Mouse (Mus musculus) hindbrain, embryonic 14.5 days (tissue): ENCODE results near the gene Gnb3. TPM values are rescaled to one million over a fixed set of nuclear protein-coding genes. Genes with fewer than 3 reads are reported as not detected.

Source experiments
- ATAC-seq: fragments of 200-750 bp; cut with Nextera tagmentation; 2 replicates; pipeline ENCODE4 v1.8.0; 2017; ENCODE audit warnings: moderate number of reproducible peaks, mild to moderate bottlenecking, moderate TSS enrichment, moderate library complexity; ENCODE audit not compliant: low FRiP score
- DNase-seq: peaks from one replicate; pipeline ENCODE4 v3.0.0-alpha.2; 2015; ENCODE audit warnings: low spot score
- H3K27ac ChIP-seq: fragments of 300-500 bp; sonication (generic); 2 replicates; pipeline ENCODE4 v1.5.1; 2014; ENCODE audit warnings: mild to moderate bottlenecking, moderate library complexity
- H3K27me3 ChIP-seq: fragments of 300-500 bp; sonication (generic); 2 replicates; pipeline ENCODE4 v1.6.1; 2014; ENCODE audit warnings: mild to moderate bottlenecking, low read length, mixed read lengths; ENCODE audit not compliant: control insufficient read depth, insufficient read depth
- H3K36me3 ChIP-seq: fragments of 300-500 bp; sonication (generic); replicated peaks from 2 replicates; pipeline ENCODE4 v1.6.1; 2014; ENCODE audit not compliant: control insufficient read depth, insufficient read depth
- H3K4me1 ChIP-seq: fragments of 300-500 bp; sonication (generic); replicated peaks from 2 replicates; pipeline ENCODE4 v1.6.1; 2014; ENCODE audit warnings: antibody characterized with exemption, low read length, mixed read lengths; ENCODE audit not compliant: control insufficient read depth, insufficient read depth
- H3K4me2 ChIP-seq: fragments of 300-500 bp; sonication (generic); replicated peaks from 2 replicates; pipeline ENCODE4 v1.6.1; 2014; ENCODE audit warnings: mild to moderate bottlenecking, moderate library complexity
- H3K4me3 ChIP-seq: fragments of 300-500 bp; sonication (generic); replicated peaks from 2 replicates; pipeline ENCODE4 v1.5.1; 2014; ENCODE audit warnings: mild to moderate bottlenecking, low read length
- H3K9ac ChIP-seq: fragments of 300-500 bp; sonication (generic); 2 replicates; pipeline ENCODE4 v1.6.1; 2014
- H3K9me3 ChIP-seq: fragments of 300-500 bp; sonication (generic); 2 replicates; pipeline ENCODE4 v1.6.1; 2016; ENCODE audit warnings: low read length; ENCODE audit not compliant: control insufficient read depth
- WGBS: fragments of 180-500 bp; shearing (Covaris S2); extraction: QIAGEN DNeasy Blood & Tissue Kit; methylation state at CpG from one replicate; pipeline ENCODE4 v1.1.7; 2014; 5-methylcytosine and 5-hydroxymethylcytosine counted together
- polyA plus RNA-seq: library from polyadenylated mRNA; unstranded; fragments of >200 nt; fragmentation: Nextera tagmentation; extraction: Ambion mirVana; gene quantifications from 2 replicates; pipeline ENCODE4 v1.2.1, GENCODE M21; 2014

Gene Gnb3
- polyA plus RNA-seq, 1 experiment from 2014 or later, result 0.21 TPM

- ATAC-seq (no peak), DNase-seq (peak; percentile 35)
- Histone ChIP-seq H3K27me3 (no peaks in the 10 kb centered on the region), H3K9me3 (no peaks in the 10 kb centered on the region), H3K4me2 (peak overlapping the region; percentile 88), H3K9ac (peak overlapping the region; percentile 65), H3K4me1 (peaks cover 15% of the 10 kb centered on the region), H3K4me3 (peak overlapping the region; percentile 46), H3K27ac (peak overlapping the region; percentile 62), H3K36me3 (peaks cover 40% of the 10 kb centered on the region)
- 25% methylated on average over 10 of the region's 10 CpGs for WGBS
Measured at GRCm38 (mm10) chr6:124828101-124828592, 11.9 kb downstream of the Gnb3 start.

GRCm38 (mm10) chr6:124822049-124822448 lies 18.0 kb downstream of the Gnb3 start:
- DNase-seq (no peak), ATAC-seq (no peak)
- H3K4me2 ChIP-seq, result no peak overlapping the region
- no peak overlapping the region for H3K9ac ChIP-seq
- no peak overlapping the region for H3K27ac ChIP-seq
- no peak overlapping the region for H3K4me3 ChIP-seq
- WGBS, result 96% methylated on average over 4 of the region's 4 CpGs
- H3K36me3 ChIP-seq, result peaks cover 97% of the 10 kb centered on the region
- H3K27me3 ChIP-seq, result no peaks in the 10 kb centered on the region
- H3K4me1 ChIP-seq, result no peaks in the 10 kb centered on the region
- no peaks in the 10 kb centered on the region for H3K9me3 ChIP-seq

- H3K4me2 ChIP-seq, result no peak overlapping the region
- no peak overlapping the region for H3K9ac ChIP-seq
- no peak overlapping the region for H3K4me3 ChIP-seq
- no peak for ATAC-seq
- no peaks in the 10 kb centered on the region for H3K4me1 ChIP-seq
- WGBS, result 94% methylated on average over 5 of the region's 5 CpGs
- H3K36me3 ChIP-seq, result peaks cover 100% of the 10 kb centered on the region
- no peaks in the 10 kb centered on the region for H3K27me3 ChIP-seq
- H3K9me3 ChIP-seq, result no peaks in the 10 kb centered on the region
- H3K27ac ChIP-seq, result no peak overlapping the region
- DNase-seq, result no peak
Measured at GRCm38 (mm10) chr6:124820891-124821290, 19.2 kb downstream of the Gnb3 start.

- ATAC-seq (no peak), DNase-seq (no peak)
- 92% methylated on average over 8 of the region's 8 CpGs for WGBS
- Histone ChIP-seq H3K4me3 (no peak overlapping the region), H3K36me3 (peaks cover 81% of the 10 kb centered on the region), H3K27ac (no peak overlapping the region), H3K4me1 (peaks cover 9% of the 10 kb centered on the region), H3K9me3 (no peaks in the 10 kb centered on the region), H3K4me2 (no peak overlapping the region), H3K9ac (no peak overlapping the region), H3K27me3 (no peaks in the 10 kb centered on the region)
Measured at GRCm38 (mm10) chr6:124817971-124818370, 22.1 kb downstream of the Gnb3 start.

GRCm38 (mm10) chr6:124817563-124817962 lies 22.5 kb downstream of the Gnb3 start:
- Histone ChIP-seq H3K27ac (no peak overlapping the region), H3K9me3 (no peaks in the 10 kb centered on the region), H3K9ac (no peak overlapping the region), H3K27me3 (no peaks in the 10 kb centered on the region), H3K36me3 (peaks cover 77% of the 10 kb centered on the region), H3K4me2 (no peak overlapping the region), H3K4me3 (no peak overlapping the region), H3K4me1 (peaks cover 14% of the 10 kb centered on the region)
- 96% methylated on average over 8 of the region's 8 CpGs for WGBS
- no peak for ATAC-seq
- no peak for DNase-seq

- no peak overlapping the region for H3K27ac ChIP-seq
- H3K4me2 ChIP-seq, result no peak overlapping the region
- H3K9me3 ChIP-seq, result no peaks in the 10 kb centered on the region
- 97% methylated on average over 11 of the region's 11 CpGs for WGBS
- no peaks in the 10 kb centered on the region for H3K27me3 ChIP-seq
- peaks cover 18% of the 10 kb centered on the region for H3K4me1 ChIP-seq
- no peak overlapping the region for H3K9ac ChIP-seq
- peaks cover 74% of the 10 kb centered on the region for H3K36me3 ChIP-seq
- DNase-seq (no peak), ATAC-seq (no peak)
- no peak overlapping the region for H3K4me3 ChIP-seq
Measured at GRCm38 (mm10) chr6:124817125-124817524, 22.9 kb downstream of the Gnb3 start.

- ATAC-seq (no peak), DNase-seq (no peak)
- Histone ChIP-seq H3K4me1 (peaks cover 20% of the 10 kb centered on the region), H3K9me3 (no peaks in the 10 kb centered on the region), H3K36me3 (peaks cover 74% of the 10 kb centered on the region), H3K4me3 (no peak overlapping the region), H3K9ac (no peak overlapping the region), H3K27ac (no peak overlapping the region), H3K4me2 (no peak overlapping the region), H3K27me3 (no peaks in the 10 kb centered on the region)
- 93% methylated on average over 4 of the region's 4 CpGs for WGBS
Measured at GRCm38 (mm10) chr6:124816611-124817010, 23.5 kb downstream of the Gnb3 start.

GRCm38 (mm10) chr6:124814858-124815774 lies 25.0 kb downstream of the Gnb3 start:
- Histone ChIP-seq H3K27me3 (no peaks in the 10 kb centered on the region), H3K36me3 (peaks cover 71% of the 10 kb centered on the region), H3K9me3 (no peaks in the 10 kb centered on the region), H3K27ac (no peak overlapping the region), H3K9ac (no peak overlapping the region), H3K4me2 (no peak overlapping the region), H3K4me3 (no peak overlapping the region), H3K4me1 (peaks cover 20% of the 10 kb centered on the region)
- no peak for ATAC-seq
- DNase-seq, result no peak
- WGBS, result 68% methylated on average over 9 of the region's 9 CpGs

GRCm38 (mm10) chr6:124814448-124814847 lies 25.6 kb downstream of the Gnb3 start:
- ATAC-seq, result peak; percentile 35
- Histone ChIP-seq H3K9ac (peak overlapping the region; percentile 80; the same call in 1 of the 2 replicates), H3K4me2 (peak overlapping the region; percentile 87), H3K9me3 (no peaks in the 10 kb centered on the region), H3K36me3 (peaks cover 66% of the 10 kb centered on the region), H3K27ac (0 out of 2 replicates have a peak overlapping the region, but pooled peaks have one; percentile 77), H3K4me3 (peak overlapping the region; percentile 48), H3K4me1 (peaks cover 25% of the 10 kb centered on the region), H3K27me3 (no peaks in the 10 kb centered on the region)
- no peak for DNase-seq
- 47% methylated on average over 8 of the region's 8 CpGs for WGBS
